Mouse (Mus musculus) MN1 (cell line): ENCODE measurements around the gene Mthfd1l.

Source experiments
- DNase-seq: peaks from one replicate; pipeline ENCODE4 v3.0.0-alpha.2; 2016; ENCODE audit warnings: low spot score

The Mthfd1l gene

GRCm38 (mm10) chr10:4210313-4211066 is 237.6 kb downstream of the Mthfd1l start:
- no peak for DNase-seq

- DNase-seq, result no peak
Observed at GRCm38 (mm10) chr10:4211067-4211447, 238.1 kb downstream of the Mthfd1l start.
